Comparison of ENCODE assay signal across 9 mouse cellular contexts in the genomic region with DNA sequence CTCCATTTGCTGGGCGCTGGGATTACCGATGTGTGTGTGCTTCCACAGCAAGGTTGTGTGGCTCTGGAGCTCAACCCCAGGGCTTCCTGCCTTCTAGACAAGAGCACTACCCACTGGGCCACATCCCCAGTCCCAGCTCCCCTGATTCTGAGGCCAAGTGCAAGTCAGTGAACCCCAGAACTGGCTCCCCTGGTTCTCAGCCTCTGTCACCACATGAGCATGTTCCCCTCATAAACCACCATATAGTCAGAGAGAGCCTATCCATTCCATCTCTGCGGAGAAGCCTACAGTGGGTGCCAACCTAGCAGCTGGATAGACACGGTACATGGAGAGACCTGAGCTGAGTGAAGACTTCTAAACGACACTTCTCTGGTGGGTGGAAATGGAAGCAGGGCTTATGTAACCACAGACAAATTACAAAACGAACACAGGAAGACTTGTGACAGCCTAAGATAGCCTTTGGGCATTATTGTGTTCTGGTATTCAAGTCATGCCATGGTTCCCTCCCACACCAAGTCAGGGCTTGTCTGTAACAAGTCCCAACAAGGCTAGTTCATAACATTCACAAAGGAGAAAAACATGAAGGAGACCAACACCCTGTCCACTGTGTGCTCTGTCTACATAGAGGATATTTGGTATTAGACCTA. TPM values are rescaled to one million over a fixed set of nuclear protein-coding genes. Genes with fewer than 3 reads are reported as not detected.
DNase-seq lines count a peak whose midpoint lies in the region; ATAC-seq lines count a peak whose summit lies in the region.
"Had no signal": no experiment of that assay in that cellular context is flagged by ENCODE, and none has a peak within 500 bp of the region (broad histone marks: within the 10 kb centered on the region; RNA-seq: fewer than 3 reads in every experiment).

No protein-coding gene starts in this region.

- peak; percentile 89 for DNase-seq in heart, adult 11 months
- DNase-seq in heart, adult 9 months (ENCODE audit: low spot score in 2 of 2): no peak
- DNase-seq in midbrain, embryonic 11.5 days (ENCODE audit: low spot score, missing footprints): peak; percentile 47
- DNase-seq in fat pad, adult 2 months (ENCODE audit: extremely low read depth, low read depth, low spot score): peak; percentile 98
- no peak for DNase-seq in left cerebral cortex, postnatal 36 days (ENCODE audit: low spot score in 2 of 2)
- DNase-seq in kidney, adult 9 months: no peak
- DNase-seq: retina, postnatal 1 day had no signal

- H3K27ac ChIP-seq in midbrain, embryonic 11.5 days (ENCODE audit: low read depth, low read length): no peak overlapping the region
- H3K27ac ChIP-seq in midbrain, embryonic 13.5 days: no peak overlapping the region

- no peak for ATAC-seq in midbrain, embryonic 11.5 days (ENCODE audit: low FRiP score)
- ATAC-seq in midbrain, embryonic 13.5 days: no peak

- H3K4me2 ChIP-seq in midbrain, embryonic 11.5 days: no peak overlapping the region
- H3K4me2 ChIP-seq in midbrain, embryonic 13.5 days (replicated peaks): no peak overlapping the region

- H3K36me3 ChIP-seq in midbrain, embryonic 11.5 days (ENCODE audit: control insufficient read depth, insufficient read depth, low read length): no peaks in the 10 kb centered on the region
- H3K36me3 ChIP-seq in midbrain, embryonic 13.5 days: no peaks in the 10 kb centered on the region
- H3K36me3 ChIP-seq in megakaryocyte, embryonic 14.5 days (replicated peaks; ENCODE audit: low read length): peaks cover 4% of the 10 kb centered on the region

- intact Hi-C loops in left cerebral cortex, postnatal 36 days (cut with DNase I): no loop called here

- WGBS in midbrain, embryonic 11.5 days: 80% methylated on average over 6 of the region's 6 CpGs
- 76% methylated on average over 6 of the region's 6 CpGs for WGBS in midbrain, embryonic 13.5 days

- H3K9ac ChIP-seq in midbrain, embryonic 11.5 days (ENCODE audit: low read length): no peak overlapping the region
- H3K9ac ChIP-seq in midbrain, embryonic 13.5 days (replicated peaks): no peak overlapping the region

- H3K4me1 ChIP-seq in midbrain, embryonic 11.5 days (ENCODE audit: control insufficient read depth, insufficient read depth, low read length): peaks cover 16% of the 10 kb centered on the region
- peaks cover 37% of the 10 kb centered on the region for H3K4me1 ChIP-seq in midbrain, embryonic 13.5 days (replicated peaks)
- peaks cover 84% of the 10 kb centered on the region for H3K4me1 ChIP-seq in megakaryocyte, embryonic 14.5 days

- H3K9me3 ChIP-seq in midbrain, embryonic 11.5 days (ENCODE audit: control insufficient read depth, low read length): no peaks in the 10 kb centered on the region
- no peaks in the 10 kb centered on the region for H3K9me3 ChIP-seq in midbrain, embryonic 13.5 days
- no peaks in the 10 kb centered on the region for H3K9me3 ChIP-seq in megakaryocyte, embryonic 14.5 days

- no peaks in the 10 kb centered on the region for H3K27me3 ChIP-seq in midbrain, embryonic 11.5 days (ENCODE audit: control insufficient read depth, insufficient read depth, low read length)
- no peaks in the 10 kb centered on the region; the same call in 1 of the 2 replicates for H3K27me3 ChIP-seq in midbrain, embryonic 13.5 days
- H3K27me3 ChIP-seq in megakaryocyte, embryonic 14.5 days (replicated peaks): no peaks in the 10 kb centered on the region

- H3K4me3 ChIP-seq in midbrain, embryonic 11.5 days (ENCODE audit: low read depth, low read length): no peak overlapping the region
- no peak overlapping the region for H3K4me3 ChIP-seq in midbrain, embryonic 13.5 days (replicated peaks)
- peak overlapping the region; percentile 97 for H3K4me3 ChIP-seq in megakaryocyte, embryonic 14.5 days (replicated peaks)

RNA-seq across cellular contexts. Expression of a gene that starts 0.9 kb away (rescaled TPM):
- 16.9 and 18.2 TPM in 2 replicates for polyA plus RNA-seq in midbrain, embryonic 11.5 days (2014; fragmentation: Nextera tagmentation; extraction: Ambion mirVana)
- polyA plus RNA-seq in midbrain, embryonic 13.5 days (2015; fragmentation: Nextera tagmentation; extraction: Ambion mirVana): 31.1 and 36.1 TPM in 2 replicates
- polyA plus RNA-seq in megakaryocyte, embryonic 14.5 days (2012; ENCODE audit: insufficient read depth, low replicate concordance): 1.2 and 2.4 TPM in 2 replicates
- 10 to 100 TPM; 26.6 to 26.8 TPM for total RNA-seq in left cerebral cortex, postnatal 36 days (2021)

RNA-seq across cellular contexts. Expression of a gene that starts 4.0 kb away (rescaled TPM):
- polyA plus RNA-seq in midbrain, embryonic 11.5 days (2014; fragmentation: Nextera tagmentation; extraction: Ambion mirVana): 100 and 106 TPM in 2 replicates
- 146 TPM in 2 replicates for polyA plus RNA-seq in midbrain, embryonic 13.5 days (2015; fragmentation: Nextera tagmentation; extraction: Ambion mirVana)
- 30.1 and 45.4 TPM in 2 replicates for polyA plus RNA-seq in megakaryocyte, embryonic 14.5 days (2012; ENCODE audit: insufficient read depth, low replicate concordance)
- total RNA-seq in left cerebral cortex, postnatal 36 days (2021): 10 to 100 TPM; 84.5 to 84.6 TPM

RNA-seq across cellular contexts. Expression of a gene that starts 12.8 kb away (rescaled TPM):
- polyA plus RNA-seq in midbrain, embryonic 11.5 days (2014; fragmentation: Nextera tagmentation; extraction: Ambion mirVana): 61.6 and 70.4 TPM in 2 replicates
- 69.0 and 71.1 TPM in 2 replicates for polyA plus RNA-seq in midbrain, embryonic 13.5 days (2015; fragmentation: Nextera tagmentation; extraction: Ambion mirVana)
- 4.4 and 6.4 TPM in 2 replicates for polyA plus RNA-seq in megakaryocyte, embryonic 14.5 days (2012; ENCODE audit: insufficient read depth, low replicate concordance)
- total RNA-seq in left cerebral cortex, postnatal 36 days (2021): 100 to 1,000 TPM in 1 of 2 experiments, 10 to 100 TPM in 1; 73.1 to 147 TPM

RNA-seq across cellular contexts. Expression of a gene that starts 53.0 kb away (rescaled TPM):
- polyA plus RNA-seq in midbrain, embryonic 11.5 days (2014; fragmentation: Nextera tagmentation; extraction: Ambion mirVana): 5.0 and 5.9 TPM in 2 replicates
- 6.7 and 12.0 TPM in 2 replicates for polyA plus RNA-seq in midbrain, embryonic 13.5 days (2015; fragmentation: Nextera tagmentation; extraction: Ambion mirVana)
- 1.9 and 2.9 TPM in 2 replicates for polyA plus RNA-seq in megakaryocyte, embryonic 14.5 days (2012; ENCODE audit: insufficient read depth, low replicate concordance)
- 100 to 1,000 TPM; 111 to 112 TPM for total RNA-seq in left cerebral cortex, postnatal 36 days (2021)

Comparison
In these comparisons a context has a peak if more than half of its experiments do, and no peak if none do; other contexts are left out.
1. DNase-seq: peak in heart, adult 11 months (single experiment), midbrain, embryonic 11.5 days (single experiment) and fat pad, adult 2 months (single experiment); none in heart, adult 9 months (0 of 2), left cerebral cortex, postnatal 36 days (0 of 2) and kidney, adult 9 months (single experiment).